Mouse (Mus musculus): Measurements from ENCODE around the gene AU018091. TPM values are rescaled to one million over a fixed set of nuclear protein-coding genes. Genes with fewer than 3 reads are reported as not detected.
"Not testable (repeated sequence)": the region's sequence is repeated elsewhere in the genome, so short reads cannot be mapped to it uniquely, and the experiment has no call there.

Gene AU018091
- total RNA-seq, 1 experiment from 2014 or later: not detected

DNA sequence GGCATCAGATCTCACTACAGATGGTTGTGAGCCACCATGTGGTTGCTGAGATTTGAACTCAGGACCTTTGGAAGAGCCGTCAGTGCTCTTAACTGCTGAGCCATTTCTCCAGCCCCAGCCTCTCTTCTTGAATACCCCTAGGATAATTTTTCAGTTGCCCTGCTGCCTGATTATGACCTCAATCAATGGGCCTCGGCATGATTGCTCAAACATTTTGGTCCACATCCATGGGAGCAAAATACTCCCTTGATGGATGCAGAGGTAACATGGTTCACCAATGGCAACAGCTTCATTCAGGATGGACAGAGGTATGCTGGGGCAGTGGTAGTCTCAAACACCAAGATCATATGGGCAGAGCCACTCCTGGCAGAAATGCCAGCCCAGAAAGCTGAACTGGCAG, 17.7 kb upstream of the AU018091 start:
- ATAC-seq (replicated peaks in 1 of 2; ENCODE audit: insufficient read depth in 1 of 2, low FRiP score in 2 of 2, low TSS enrichment in 1 of 2, low read depth in 1 of 2, poor library complexity in 2 of 2, severe bottlenecking in 2 of 2): not testable (repeated sequence)

DNA sequence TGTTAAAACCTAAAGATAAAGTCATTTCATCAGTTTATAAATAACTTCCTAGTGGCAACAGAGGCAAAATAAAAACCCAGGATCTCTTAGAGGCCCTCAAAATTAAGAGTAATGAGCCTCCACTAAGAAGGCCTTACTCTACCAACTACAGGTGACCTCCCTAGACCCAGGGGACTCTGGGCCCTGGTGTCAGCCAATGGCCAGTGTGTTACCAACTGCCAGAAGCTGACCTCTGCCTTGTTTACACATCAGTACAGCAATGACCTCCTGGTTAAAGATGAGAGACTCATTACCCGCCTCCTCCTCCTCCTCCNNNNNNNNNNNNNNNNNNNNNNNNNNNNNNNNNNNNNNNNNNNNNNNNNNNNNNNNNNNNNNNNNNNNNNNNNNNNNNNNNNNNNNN, 17.1 kb upstream of the AU018091 start:
- no peak for ATAC-seq (replicated peaks in 1 of 2; ENCODE audit: insufficient read depth in 1 of 2, low FRiP score in 2 of 2, low TSS enrichment in 1 of 2, low read depth in 1 of 2, poor library complexity in 2 of 2, severe bottlenecking in 2 of 2)

DNA sequence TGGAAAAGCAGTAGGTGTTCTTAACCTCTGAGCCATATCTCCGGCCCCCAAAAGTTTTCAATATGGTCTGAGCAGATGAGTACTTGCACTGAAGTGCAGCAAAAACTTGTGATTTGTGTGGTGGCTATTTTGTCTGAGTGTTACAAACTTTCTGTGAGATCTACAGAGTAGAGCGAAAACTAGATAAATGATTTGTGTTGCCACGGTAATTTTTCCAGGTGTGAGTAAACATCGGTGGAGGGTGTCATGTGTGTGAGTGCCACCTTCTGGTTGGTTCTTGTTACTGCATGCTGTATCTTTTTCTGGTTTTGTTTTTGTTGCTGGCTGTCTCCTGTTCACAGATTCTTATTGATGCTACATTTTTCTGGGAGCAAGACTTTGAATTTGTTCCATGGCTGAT, 15.4 kb upstream of the AU018091 start:
- peak in 1 of 2 experiments; percentile 45; a peak in 1 of 4 replicates for ATAC-seq (replicated peaks in 1 of 2; ENCODE audit: insufficient read depth in 1 of 2, low FRiP score in 2 of 2, low TSS enrichment in 1 of 2, low read depth in 1 of 2, poor library complexity in 2 of 2, severe bottlenecking in 2 of 2)

DNA sequence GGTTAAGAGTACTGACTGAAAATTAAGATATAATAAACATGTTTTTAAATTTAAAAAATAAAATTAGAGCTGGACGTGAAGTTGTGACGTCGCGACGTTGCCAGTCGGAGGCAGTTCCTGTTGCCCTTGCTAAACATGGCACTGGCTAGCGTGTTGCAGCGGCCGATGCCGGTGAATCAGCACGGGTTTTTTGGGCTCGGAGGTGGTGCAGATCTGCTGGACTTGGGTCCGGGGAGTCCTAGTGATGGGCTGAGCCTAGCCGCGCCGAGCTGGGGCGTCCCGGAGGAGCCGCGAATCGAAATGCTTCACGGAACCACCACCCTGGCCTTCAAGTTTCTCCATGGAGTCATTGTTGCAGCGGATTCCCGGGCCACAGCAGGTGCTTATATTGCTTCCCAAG, 12.0 kb upstream of the AU018091 start:
- ATAC-seq (replicated peaks in 1 of 2; ENCODE audit: insufficient read depth in 1 of 2, low FRiP score in 2 of 2, low TSS enrichment in 1 of 2, low read depth in 1 of 2, poor library complexity in 2 of 2, severe bottlenecking in 2 of 2): 0 out of 4 replicates have a peak, but pooled peaks have one; percentile 7 to 32

DNA sequence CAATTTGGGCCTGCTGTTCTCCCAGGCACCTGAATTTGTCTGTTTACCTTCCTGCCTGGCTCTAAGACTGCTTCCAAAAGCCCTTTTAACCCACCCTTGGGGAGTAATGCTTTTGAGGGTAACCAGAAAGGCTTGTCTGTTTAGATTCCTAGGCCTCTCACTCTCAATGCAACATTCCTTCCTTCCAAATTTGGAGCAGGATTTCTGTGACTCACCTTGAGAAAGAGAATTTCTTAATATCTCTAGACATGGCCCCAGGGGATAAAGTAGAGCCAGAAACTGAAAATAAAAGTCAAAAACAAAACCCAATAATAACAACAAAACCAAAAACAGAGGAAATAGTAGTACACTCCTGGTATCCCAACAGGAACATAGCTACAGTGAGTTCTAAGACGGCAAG, 707 bp downstream of the AU018091 start:
- no peak for ATAC-seq (replicated peaks in 1 of 2; ENCODE audit: insufficient read depth in 1 of 2, low FRiP score in 2 of 2, low TSS enrichment in 1 of 2, low read depth in 1 of 2, poor library complexity in 2 of 2, severe bottlenecking in 2 of 2)

DNA sequence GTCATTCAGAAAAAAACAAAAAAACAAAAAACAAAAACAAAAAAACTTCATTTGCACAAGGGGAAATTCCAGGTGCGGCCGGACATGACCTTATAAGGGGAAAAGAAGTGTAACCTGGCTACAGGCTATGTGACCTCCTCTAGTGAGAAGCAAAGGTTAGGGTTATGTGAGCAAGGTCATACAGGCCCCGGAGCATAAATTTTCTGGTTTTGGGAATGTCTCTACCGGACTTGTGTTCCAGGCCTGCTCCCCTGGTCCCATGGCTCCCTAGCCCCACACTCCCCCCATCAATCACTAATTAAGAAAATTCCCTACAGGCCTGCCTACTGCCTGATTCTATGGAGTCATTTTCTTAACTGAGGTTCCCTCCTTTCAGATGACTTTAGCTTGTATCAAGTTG, 2.7 kb downstream of the AU018091 start:
- no peak for ATAC-seq (replicated peaks in 1 of 2; ENCODE audit: insufficient read depth in 1 of 2, low FRiP score in 2 of 2, low TSS enrichment in 1 of 2, low read depth in 1 of 2, poor library complexity in 2 of 2, severe bottlenecking in 2 of 2)

DNA sequence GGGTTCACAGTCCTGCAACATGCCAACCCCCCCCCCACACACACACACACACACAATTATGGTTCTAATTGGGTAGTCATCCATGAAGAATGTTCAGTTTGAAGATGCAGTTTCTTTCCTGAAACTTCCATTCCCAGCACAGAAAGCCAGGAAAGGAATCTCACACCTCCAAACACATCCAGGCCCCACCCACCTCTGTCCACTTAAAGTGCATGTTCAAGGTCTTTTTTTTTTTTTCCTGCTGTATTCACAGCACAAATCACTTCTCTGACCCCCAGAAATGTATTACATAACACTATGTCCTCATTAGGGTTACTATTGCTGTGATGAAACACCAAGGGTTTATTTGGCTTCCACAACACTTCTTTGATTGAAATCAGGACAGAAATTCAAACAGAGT, 4.0 kb downstream of the AU018091 start:
- no peak for ATAC-seq (replicated peaks in 1 of 2; ENCODE audit: insufficient read depth in 1 of 2, low FRiP score in 2 of 2, low TSS enrichment in 1 of 2, low read depth in 1 of 2, poor library complexity in 2 of 2, severe bottlenecking in 2 of 2)

DNA sequence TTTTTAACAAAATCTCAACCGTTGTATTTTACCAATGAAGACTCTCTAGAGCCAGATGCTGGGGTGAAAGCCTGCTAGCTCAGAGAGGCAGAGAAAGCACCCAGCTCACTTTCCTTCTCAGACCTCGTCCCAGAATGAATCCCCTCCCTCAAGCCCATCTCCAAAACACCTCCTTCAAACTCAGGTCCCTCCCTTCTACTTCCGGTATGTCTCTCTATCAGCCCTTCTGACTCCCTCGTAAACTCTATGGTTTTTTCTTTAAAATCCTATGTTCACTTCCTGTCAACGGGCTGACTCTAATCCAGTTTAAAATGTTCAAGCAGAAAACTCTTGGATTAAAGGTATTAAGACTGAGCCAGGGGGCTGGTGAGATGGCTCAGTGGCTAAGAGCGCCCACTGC, 4.6 kb downstream of the AU018091 start:
- no peak for ATAC-seq (replicated peaks in 1 of 2; ENCODE audit: insufficient read depth in 1 of 2, low FRiP score in 2 of 2, low TSS enrichment in 1 of 2, low read depth in 1 of 2, poor library complexity in 2 of 2, severe bottlenecking in 2 of 2)

DNA sequence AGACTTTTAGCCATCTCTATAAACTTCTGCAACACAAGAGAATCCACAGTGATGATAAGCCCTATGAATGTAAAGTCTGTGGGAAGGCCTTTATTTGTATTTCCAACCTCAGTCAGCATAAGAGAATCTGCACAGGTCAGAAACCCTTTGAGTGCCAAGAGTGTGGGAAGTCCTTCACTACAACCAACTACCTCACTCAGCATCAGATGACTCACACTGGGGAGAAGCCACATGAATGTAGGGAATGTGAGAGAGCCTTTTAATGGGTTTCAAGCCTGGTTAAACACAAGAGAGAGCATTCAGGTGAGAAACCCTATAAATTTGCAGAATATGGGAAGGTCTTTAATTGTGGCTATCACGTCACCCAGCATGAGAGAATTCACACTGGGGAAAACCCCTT, 18.6 kb downstream of the AU018091 start:
- ATAC-seq (replicated peaks in 1 of 2; ENCODE audit: insufficient read depth in 1 of 2, low FRiP score in 2 of 2, low TSS enrichment in 1 of 2, low read depth in 1 of 2, poor library complexity in 2 of 2, severe bottlenecking in 2 of 2): no peak

DNA sequence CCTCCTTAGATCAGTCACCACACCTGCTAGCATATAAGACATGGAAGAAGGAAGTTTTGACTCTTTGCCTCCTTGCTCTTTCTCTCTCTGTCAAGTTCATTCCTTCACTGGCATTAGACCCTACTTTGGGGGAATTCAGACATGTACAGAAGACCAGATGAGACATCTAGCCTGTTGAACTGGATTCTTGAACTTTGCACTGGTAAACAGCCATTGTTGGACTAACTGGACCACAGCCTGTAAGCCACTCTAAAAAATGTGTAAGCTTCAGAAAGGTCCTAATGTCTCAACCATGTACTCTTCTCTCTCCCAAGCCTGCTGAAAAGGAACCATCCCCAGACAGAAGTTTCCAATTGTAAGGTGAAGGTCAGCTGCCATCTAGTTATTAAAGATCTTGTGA, 22.9 kb downstream of the AU018091 start:
- ATAC-seq (replicated peaks in 1 of 2; ENCODE audit: insufficient read depth in 1 of 2, low FRiP score in 2 of 2, low TSS enrichment in 1 of 2, low read depth in 1 of 2, poor library complexity in 2 of 2, severe bottlenecking in 2 of 2): no peak

DNA sequence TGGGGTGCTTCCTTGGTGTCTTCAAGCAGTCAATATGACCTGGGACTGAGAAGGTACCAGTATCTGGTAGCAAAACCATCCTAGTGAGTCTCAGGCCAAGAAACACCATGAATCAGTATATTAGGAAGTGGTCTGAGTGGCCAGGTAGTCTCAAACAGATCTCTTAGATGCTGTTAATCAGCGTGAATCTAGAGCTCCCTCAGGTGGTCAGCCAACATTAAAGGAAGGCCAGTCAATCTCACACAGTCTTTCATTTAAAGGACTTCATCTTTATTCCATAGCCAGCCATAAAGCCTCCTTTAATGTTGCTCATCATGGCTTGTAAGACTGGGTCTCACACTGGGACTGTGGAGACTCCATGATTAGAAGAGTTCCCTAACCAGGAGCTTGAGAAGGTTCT, 25.7 kb downstream of the AU018091 start:
- no peak for ATAC-seq (replicated peaks in 1 of 2; ENCODE audit: insufficient read depth in 1 of 2, low FRiP score in 2 of 2, low TSS enrichment in 1 of 2, low read depth in 1 of 2, poor library complexity in 2 of 2, severe bottlenecking in 2 of 2)

DNA sequence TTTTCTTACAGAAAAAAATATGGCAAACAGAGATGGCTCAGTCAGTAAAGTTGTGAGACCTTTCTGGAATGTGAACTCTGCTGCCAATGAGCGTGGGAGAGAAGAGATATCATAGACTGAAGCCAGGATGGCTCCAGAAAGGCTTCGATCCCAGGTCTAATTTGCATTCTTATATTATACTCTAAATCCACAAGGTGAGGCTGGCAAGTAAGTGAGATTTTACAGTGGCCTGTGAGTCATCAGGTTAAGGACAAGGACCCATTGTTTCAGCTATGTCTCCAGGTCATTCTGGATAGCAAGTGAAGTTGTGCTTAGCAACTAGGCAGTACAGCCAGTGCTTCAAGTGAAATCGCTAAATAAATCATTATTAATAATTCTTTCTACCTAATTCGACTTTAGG, 33.4 kb downstream of the AU018091 start:
- ATAC-seq (replicated peaks in 1 of 2; ENCODE audit: insufficient read depth in 1 of 2, low FRiP score in 2 of 2, low TSS enrichment in 1 of 2, low read depth in 1 of 2, poor library complexity in 2 of 2, severe bottlenecking in 2 of 2): no peak

DNA sequence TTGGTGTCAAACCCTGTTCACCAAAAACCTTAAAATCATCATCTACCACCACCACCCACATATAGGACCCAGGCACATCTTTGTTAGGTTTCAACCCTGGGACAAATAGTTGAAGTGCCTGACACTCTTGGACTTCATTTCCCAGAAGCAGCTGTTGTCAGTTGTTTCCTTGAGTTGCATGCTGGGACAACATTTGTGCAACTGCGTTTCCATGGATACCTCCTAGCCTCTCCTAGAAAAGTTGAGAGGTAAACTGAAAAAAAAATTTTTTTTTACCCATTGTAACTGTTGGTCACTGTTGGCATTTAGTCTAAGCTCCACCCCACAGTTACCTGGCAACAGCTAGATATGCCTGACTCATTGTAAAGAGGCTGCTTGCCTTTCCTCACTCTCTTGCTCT, 34.3 kb downstream of the AU018091 start:
- no peak for ATAC-seq (replicated peaks in 1 of 2; ENCODE audit: insufficient read depth in 1 of 2, low FRiP score in 2 of 2, low TSS enrichment in 1 of 2, low read depth in 1 of 2, poor library complexity in 2 of 2, severe bottlenecking in 2 of 2)

DNA sequence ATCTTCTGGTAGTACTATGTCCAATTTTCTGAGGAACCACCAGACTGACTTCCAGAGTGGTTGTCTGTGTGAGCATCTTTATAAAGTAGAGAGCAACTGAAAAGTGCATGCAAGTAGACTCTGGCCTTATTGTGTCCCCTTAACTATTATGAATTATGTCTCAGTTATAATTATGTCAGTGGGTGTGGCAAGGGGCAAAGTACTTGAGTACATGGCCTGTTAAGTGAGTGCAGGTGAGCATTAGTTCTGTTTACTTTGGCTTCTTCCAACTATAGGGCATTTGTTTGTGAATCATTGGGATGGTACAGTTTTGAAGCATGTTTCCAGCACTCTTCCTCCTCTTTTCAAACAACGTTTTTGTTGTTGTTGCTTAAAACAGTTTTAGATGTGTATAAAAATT, 38.7 kb downstream of the AU018091 start:
- no peak for ATAC-seq (replicated peaks in 1 of 2; ENCODE audit: insufficient read depth in 1 of 2, low FRiP score in 2 of 2, low TSS enrichment in 1 of 2, low read depth in 1 of 2, poor library complexity in 2 of 2, severe bottlenecking in 2 of 2)

DNA sequence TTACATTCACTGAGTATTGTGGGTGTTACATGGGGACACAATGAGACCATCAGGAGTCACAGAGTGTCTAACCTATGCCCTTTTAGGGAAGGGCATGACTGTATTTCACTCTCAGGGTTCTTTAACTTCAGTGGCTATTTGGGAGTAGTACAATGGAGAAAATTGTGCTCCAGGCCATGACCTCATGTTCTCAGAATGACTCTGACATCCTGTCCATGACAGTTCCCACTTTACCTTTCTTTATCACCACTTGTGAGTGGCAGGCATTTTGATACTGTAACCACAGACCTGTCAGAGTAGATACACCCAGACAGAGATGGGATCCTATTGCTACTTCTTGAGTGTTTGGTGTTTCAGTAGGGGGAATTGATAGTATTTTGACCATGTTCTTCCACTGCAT, 40.4 kb downstream of the AU018091 start:
- ATAC-seq (replicated peaks in 1 of 2; ENCODE audit: insufficient read depth in 1 of 2, low FRiP score in 2 of 2, low TSS enrichment in 1 of 2, low read depth in 1 of 2, poor library complexity in 2 of 2, severe bottlenecking in 2 of 2): not testable (repeated sequence)

DNA sequence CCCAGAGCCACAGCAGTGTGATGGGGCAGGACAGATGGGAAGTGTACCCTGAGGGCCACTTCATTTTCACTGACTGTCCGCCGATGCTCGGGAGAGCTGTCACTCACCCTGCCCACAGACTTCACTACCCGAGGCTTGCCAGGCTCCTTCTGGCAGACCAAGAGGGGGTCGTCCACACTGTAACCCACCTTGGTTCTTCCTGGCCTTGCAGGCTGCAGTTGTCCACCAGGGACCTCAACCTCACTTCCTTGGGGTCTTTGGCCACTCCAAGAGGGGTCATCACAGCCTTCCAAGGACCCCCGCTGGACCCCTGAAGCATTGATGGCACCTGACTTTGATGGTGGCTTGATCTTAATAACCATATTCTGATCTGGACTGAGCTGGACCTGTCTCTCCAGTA, 57.8 kb downstream of the AU018091 start:
- not testable (repeated sequence) for ATAC-seq (replicated peaks in 1 of 2; ENCODE audit: insufficient read depth in 1 of 2, low FRiP score in 2 of 2, low TSS enrichment in 1 of 2, low read depth in 1 of 2, poor library complexity in 2 of 2, severe bottlenecking in 2 of 2)

DNA sequence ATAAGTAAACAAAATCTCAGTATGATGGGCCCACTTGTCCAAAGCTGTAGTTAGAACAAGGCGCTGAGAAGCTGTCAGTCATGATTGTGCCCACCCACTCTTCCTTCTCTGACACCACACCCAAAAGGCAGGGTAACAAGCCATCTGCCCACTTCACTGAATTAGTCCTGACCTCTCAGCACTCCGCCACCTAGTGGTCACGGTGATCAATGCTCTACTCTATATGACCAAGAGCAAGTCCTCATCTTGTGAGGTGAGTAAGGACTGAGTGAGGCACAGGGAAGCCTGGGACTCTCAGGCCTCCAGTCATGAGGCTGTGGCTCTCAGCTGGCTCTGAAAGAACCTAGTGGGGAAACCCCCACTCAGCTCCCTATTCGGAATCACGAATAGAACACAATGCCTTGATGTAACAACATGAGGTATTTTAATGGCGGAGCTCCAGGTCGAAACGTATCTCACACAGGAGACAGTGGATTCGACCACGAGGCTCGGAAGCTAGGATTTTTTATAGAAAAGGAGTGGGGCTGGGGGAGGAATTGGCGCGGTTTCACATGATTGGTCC, 62.4 kb downstream of the AU018091 start:
- ATAC-seq (replicated peaks in 1 of 2; ENCODE audit: insufficient read depth in 1 of 2, low FRiP score in 2 of 2, low TSS enrichment in 1 of 2, low read depth in 1 of 2, poor library complexity in 2 of 2, severe bottlenecking in 2 of 2): not testable (repeated sequence)
